Mouse (Mus musculus) neural tube, embryonic 13.5 days (tissue): ENCODE measurements around the gene Dhcr24. TPM values are rescaled to one million over a fixed set of nuclear protein-coding genes. Genes with fewer than 3 reads are reported as not detected.

Experiments
- ATAC-seq: fragments of 200-750 bp; cut with Nextera tagmentation; 2 replicates; pipeline ENCODE4 v1.8.0; 2017; ENCODE audit warnings: low read depth, mild to moderate bottlenecking, moderate TSS enrichment, moderate library complexity
- H3K27ac ChIP-seq: fragments of 300-500 bp; sonication (generic); replicated peaks from 2 replicates; pipeline ENCODE4 v1.5.1; 2015; ENCODE audit warnings: moderate library complexity, mild to moderate bottlenecking, inconsistent platforms
- H3K27me3 ChIP-seq: fragments of 300-500 bp; sonication (generic); 2 replicates; pipeline ENCODE4 v1.6.1; 2015; ENCODE audit warnings: mild to moderate bottlenecking, inconsistent platforms
- H3K36me3 ChIP-seq: fragments of 300-500 bp; sonication (generic); 2 replicates; pipeline ENCODE4 v1.6.1; 2015; ENCODE audit warnings: mild to moderate bottlenecking, inconsistent platforms
- H3K4me1 ChIP-seq: fragments of 300-500 bp; sonication (generic); replicated peaks from 2 replicates; pipeline ENCODE4 v1.6.1; 2015; ENCODE audit warnings: inconsistent platforms
- H3K4me2 ChIP-seq: fragments of 300-500 bp; sonication (generic); 2 replicates; pipeline ENCODE4 v1.6.1; 2015; ENCODE audit warnings: inconsistent platforms, mild to moderate bottlenecking, moderate library complexity
- H3K4me3 ChIP-seq: fragments of 300-500 bp; sonication (generic); 2 replicates; pipeline ENCODE4 v1.5.1; 2015; ENCODE audit warnings: mild to moderate bottlenecking, inconsistent platforms
- H3K9ac ChIP-seq: fragments of 300-500 bp; sonication (generic); 2 replicates; pipeline ENCODE4 v1.6.1; 2015; ENCODE audit warnings: moderate library complexity, mild to moderate bottlenecking, inconsistent platforms
- H3K9me3 ChIP-seq: fragments of 300-500 bp; sonication (generic); 2 replicates; pipeline ENCODE4 v1.6.1; 2016; ENCODE audit warnings: inconsistent platforms
- WGBS: fragments of 180-500 bp; shearing (Covaris S2); methylation state at CpG from one replicate; pipeline ENCODE4 v1.1.7; 2015; 5-methylcytosine and 5-hydroxymethylcytosine counted together
- polyA plus RNA-seq: library from polyadenylated mRNA; unstranded; fragments of >200 nt; fragmentation: Nextera tagmentation; extraction: Ambion mirVana; gene quantifications from 2 replicates; pipeline ENCODE4 v1.2.1, GENCODE M21; 2015

Gene Dhcr24
- polyA plus RNA-seq, 1 experiment from 2014 or later, result 5.1 TPM

- Histone ChIP-seq H3K4me1 (no peaks in the 10 kb centered on the region), H3K27me3 (no peaks in the 10 kb centered on the region), H3K9ac (no peak overlapping the region), H3K9me3 (no peaks in the 10 kb centered on the region), H3K4me3 (no peak overlapping the region), H3K4me2 (no peak overlapping the region), H3K36me3 (no peaks in the 10 kb centered on the region), H3K27ac (no peak overlapping the region)
- WGBS, result 50% methylated on average over 3 of the region's 3 CpGs
- ATAC-seq, result no peak
Observed at GRCm38 (mm10) chr4:106541491-106541890, 19.3 kb upstream of the Dhcr24 start.

GRCm38 (mm10) chr4:106542211-106542610 is 18.6 kb upstream of the Dhcr24 start:
- Histone ChIP-seq H3K36me3 (no peaks in the 10 kb centered on the region), H3K9ac (no peak overlapping the region), H3K27ac (no peak overlapping the region), H3K4me3 (no peak overlapping the region), H3K4me2 (no peak overlapping the region), H3K4me1 (no peaks in the 10 kb centered on the region), H3K9me3 (no peaks in the 10 kb centered on the region), H3K27me3 (no peaks in the 10 kb centered on the region)
- WGBS, result 89% methylated on average over 2 of the region's 2 CpGs
- no peak for ATAC-seq

GRCm38 (mm10) chr4:106545817-106546373 is 14.9 kb upstream of the Dhcr24 start:
- no peaks in the 10 kb centered on the region for H3K27me3 ChIP-seq
- H3K9me3 ChIP-seq, result no peaks in the 10 kb centered on the region
- H3K27ac ChIP-seq, result no peak overlapping the region
- no peaks in the 10 kb centered on the region for H3K4me1 ChIP-seq
- no peak overlapping the region for H3K9ac ChIP-seq
- H3K4me3 ChIP-seq, result no peak overlapping the region
- H3K4me2 ChIP-seq, result no peak overlapping the region
- ATAC-seq, result no peak
- WGBS, result 56% methylated on average over 8 of the region's 8 CpGs
- H3K36me3 ChIP-seq, result no peaks in the 10 kb centered on the region

GRCm38 (mm10) chr4:106546896-106547295 is 13.9 kb upstream of the Dhcr24 start:
- Histone ChIP-seq H3K4me2 (no peak overlapping the region), H3K9me3 (no peaks in the 10 kb centered on the region), H3K36me3 (no peaks in the 10 kb centered on the region), H3K4me1 (no peaks in the 10 kb centered on the region), H3K27me3 (no peaks in the 10 kb centered on the region), H3K27ac (no peak overlapping the region), H3K9ac (no peak overlapping the region), H3K4me3 (no peak overlapping the region)
- no peak for ATAC-seq
- WGBS, result 76% methylated on average over 1 of the region's 1 CpGs

- ATAC-seq, result no peak
- WGBS, result 89% methylated on average over 3 of the region's 3 CpGs
- H3K27ac ChIP-seq, result no peak overlapping the region
- H3K36me3 ChIP-seq, result no peaks in the 10 kb centered on the region
- H3K4me3 ChIP-seq, result no peak overlapping the region
- no peaks in the 10 kb centered on the region for H3K4me1 ChIP-seq
- 0 out of 2 replicates have a peak, but pooled peaks cover 3% of the 10 kb centered on the region for H3K9me3 ChIP-seq
- no peak overlapping the region for H3K4me2 ChIP-seq
- H3K27me3 ChIP-seq, result no peaks in the 10 kb centered on the region
- H3K9ac ChIP-seq, result no peak overlapping the region
Observed at GRCm38 (mm10) chr4:106548113-106548512, 12.7 kb upstream of the Dhcr24 start.

- WGBS, result 76% methylated on average over 8 of the region's 8 CpGs
- ATAC-seq, result no peak
- Histone ChIP-seq H3K4me2 (no peak overlapping the region), H3K4me3 (no peak overlapping the region), H3K9me3 (0 out of 2 replicates have a peak, but pooled peaks cover 3% of the 10 kb centered on the region), H3K27me3 (no peaks in the 10 kb centered on the region), H3K36me3 (no peaks in the 10 kb centered on the region), H3K27ac (no peak overlapping the region), H3K9ac (no peak overlapping the region), H3K4me1 (no peaks in the 10 kb centered on the region)
Observed at GRCm38 (mm10) chr4:106550516-106551166, 10.2 kb upstream of the Dhcr24 start.

- no peak overlapping the region for H3K9ac ChIP-seq
- no peaks in the 10 kb centered on the region for H3K36me3 ChIP-seq
- no peak for ATAC-seq
- 0 out of 2 replicates have a peak, but pooled peaks cover 3% of the 10 kb centered on the region for H3K9me3 ChIP-seq
- H3K4me1 ChIP-seq, result peaks cover 19% of the 10 kb centered on the region
- no peak overlapping the region for H3K27ac ChIP-seq
- H3K4me3 ChIP-seq, result no peak overlapping the region
- H3K4me2 ChIP-seq, result no peak overlapping the region
- 89% methylated on average over 5 of the region's 5 CpGs for WGBS
- no peaks in the 10 kb centered on the region for H3K27me3 ChIP-seq
Observed at GRCm38 (mm10) chr4:106557262-106557661, 3.6 kb upstream of the Dhcr24 start.

GRCm38 (mm10) chr4:106557978-106558377 is 2.9 kb upstream of the Dhcr24 start:
- Histone ChIP-seq H3K9ac (no peak overlapping the region), H3K36me3 (no peaks in the 10 kb centered on the region), H3K27me3 (no peaks in the 10 kb centered on the region), H3K9me3 (no peaks in the 10 kb centered on the region), H3K4me3 (no peak overlapping the region), H3K27ac (no peak overlapping the region), H3K4me1 (peaks cover 26% of the 10 kb centered on the region), H3K4me2 (no peak overlapping the region)
- WGBS, result no CpG with 5 or more reads among the region's 1 CpGs
- ATAC-seq, result no peak

GRCm38 (mm10) chr4:106559343-106560212 is 1.3 kb upstream of the Dhcr24 start:
- 33% methylated on average over 13 of the region's 13 CpGs for WGBS
- Histone ChIP-seq H3K4me3 (peak overlapping the region; percentile 93), H3K4me1 (peaks cover 42% of the 10 kb centered on the region), H3K36me3 (peaks cover 8% of the 10 kb centered on the region), H3K27me3 (no peaks in the 10 kb centered on the region), H3K4me2 (peak overlapping the region; percentile 92), H3K9ac (peak overlapping the region; percentile 61), H3K9me3 (no peaks in the 10 kb centered on the region), H3K27ac (peak overlapping the region; percentile 94)
- no peak for ATAC-seq

GRCm38 (mm10) chr4:106560213-106560845 is 509 bp upstream of the Dhcr24 start:
- Histone ChIP-seq H3K4me3 (peak overlapping the region; percentile 93), H3K27me3 (no peaks in the 10 kb centered on the region), H3K27ac (peak overlapping the region; percentile 94), H3K4me2 (peak overlapping the region; percentile 92), H3K9ac (peak overlapping the region; percentile 61), H3K9me3 (no peaks in the 10 kb centered on the region), H3K4me1 (peaks cover 43% of the 10 kb centered on the region), H3K36me3 (peaks cover 15% of the 10 kb centered on the region)
- WGBS, result 2% methylated on average over 19 of the region's 20 CpGs
- peak; percentile 63 for ATAC-seq

- no peaks in the 10 kb centered on the region for H3K9me3 ChIP-seq
- peaks cover 43% of the 10 kb centered on the region for H3K4me1 ChIP-seq
- 11% methylated on average over 6 of the region's 6 CpGs for WGBS
- no peaks in the 10 kb centered on the region for H3K27me3 ChIP-seq
- H3K27ac ChIP-seq, result no peak overlapping the region
- peaks cover 31% of the 10 kb centered on the region for H3K36me3 ChIP-seq
- ATAC-seq, result no peak
- H3K4me3 ChIP-seq, result peak overlapping the region; percentile 93
- H3K9ac ChIP-seq, result peak overlapping the region; percentile 88
- H3K4me2 ChIP-seq, result peak overlapping the region; percentile 92
Observed at GRCm38 (mm10) chr4:106562006-106562405, 1.2 kb downstream of the Dhcr24 start.
